Mouse (Mus musculus) thymus, adult 2 months (tissue): ENCODE results near the gene AC131692.1. TPM values are rescaled to one million over a fixed set of nuclear protein-coding genes. Genes with fewer than 3 reads are reported as not detected.

Experiments used
- DNase-seq: peaks from one replicate; pipeline ENCODE4 v3.0.0; 2021
- H3K27ac ChIP-seq: fragments of 200-500 bp; 2 replicates; pipeline ENCODE4 v1.5.1; 2012; ENCODE audit warnings: low read length, control low read depth; ENCODE audit not compliant: control insufficient read depth, insufficient read depth
- H3K27me3 ChIP-seq: fragments of 200-500 bp; 2 replicates; pipeline ENCODE4 v1.6.1; 2012; ENCODE audit warnings: mild to moderate bottlenecking, low read length, moderate library complexity, mixed read lengths; ENCODE audit not compliant: control insufficient read depth, insufficient read depth
- H3K36me3 ChIP-seq: fragments of 200-500 bp; 2 replicates; pipeline ENCODE4 v1.6.1; 2012; ENCODE audit warnings: mild to moderate bottlenecking, low read length, moderate library complexity; ENCODE audit not compliant: control insufficient read depth, insufficient read depth
- H3K4me1 ChIP-seq: fragments of 200-500 bp; replicated peaks from 2 replicates; pipeline ENCODE4 v1.6.1; 2012; ENCODE audit warnings: low read length; ENCODE audit not compliant: control insufficient read depth, insufficient read depth
- H3K4me3 ChIP-seq: fragments of 200-500 bp; 2 replicates; pipeline ENCODE4 v1.5.1; 2012; ENCODE audit warnings: mild to moderate bottlenecking, low read length, control low read depth, moderate library complexity; ENCODE audit not compliant: control insufficient read depth, insufficient read depth
- CTCF ChIP-seq: fragments of 200-500 bp; IDR thresholded peaks from 2 replicates; pipeline ENCODE4 v1.5.1; 2012; ENCODE audit warnings: mild to moderate bottlenecking, control low read depth, low read length, moderate library complexity, borderline replicate concordance; ENCODE audit not compliant: control insufficient read depth, poor library complexity, insufficient read depth; ENCODE audit errors: extremely low read depth
- POLR2A ChIP-seq: fragments of 200-500 bp; IDR thresholded peaks from 2 replicates; pipeline ENCODE4 v1.6.1; 2012; ENCODE audit warnings: mild to moderate bottlenecking, low read length, control low read depth, moderate library complexity; ENCODE audit not compliant: control insufficient read depth, poor library complexity, insufficient read depth; ENCODE audit errors: extremely low read depth
- WGBS: fragments of 180-500 bp; shearing (Covaris S2); methylation state at CpG from one replicate; pipeline ENCODE4 v1.1.7; 2018; 5-methylcytosine and 5-hydroxymethylcytosine counted together
- polyA plus RNA-seq: library from polyadenylated mRNA; depleted of rRNA; stranded (reverse); fragments of >200 nt; gene quantifications from 2 replicates; pipeline ENCODE4 v1.2.3, GENCODE M21; 2012

The AC131692.1 gene
- polyA plus RNA-seq, 1 experiment: 0.66 TPM

GRCm38 (mm10) chr19:6061641-6062302, 32.4 kb upstream of the AC131692.1 start:
- peak; percentile 23; the same call in 1 of the 2 replicates for TF ChIP-seq CTCF
- TF ChIP-seq POLR2A: peak; percentile 90
- WGBS: under 1% methylated on average over 44 of the region's 44 CpGs
- peak; percentile 69 for DNase-seq
- H3K27me3 ChIP-seq: no peaks in the 10 kb centered on the region
- H3K36me3 ChIP-seq: no peaks in the 10 kb centered on the region
- H3K27ac ChIP-seq: peak overlapping the region; percentile 83
- H3K4me3 ChIP-seq: peak overlapping the region; percentile 72
- peaks cover 17% of the 10 kb centered on the region for H3K4me1 ChIP-seq

DNA sequence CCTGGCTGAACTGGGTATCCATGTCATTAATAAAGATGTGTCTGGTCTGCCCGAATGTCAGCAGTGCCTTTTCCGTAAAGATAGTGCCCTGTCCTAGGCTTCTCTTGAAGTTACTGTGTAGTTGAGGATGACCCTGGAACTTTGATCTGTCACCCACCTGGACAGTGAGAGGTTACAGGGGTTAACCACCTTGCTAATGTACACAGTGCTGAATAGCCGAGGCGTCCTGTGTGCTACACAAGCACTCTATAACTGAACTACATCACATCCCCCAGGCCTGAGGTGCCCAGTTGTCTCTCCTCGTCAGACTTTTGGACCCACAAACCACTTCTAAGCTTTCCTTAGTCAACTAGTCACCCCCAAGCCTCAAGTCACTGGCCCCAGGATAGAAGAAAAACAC, 31.8 kb upstream of the AC131692.1 start:
- Histone ChIP-seq H3K36me3 (no peaks in the 10 kb centered on the region), H3K4me3 (peak overlapping the region; percentile 72), H3K27me3 (no peaks in the 10 kb centered on the region), H3K27ac (peak overlapping the region; percentile 83), H3K4me1 (peaks cover 17% of the 10 kb centered on the region)
- WGBS: 35% methylated on average over 5 of the region's 5 CpGs
- no peak for TF ChIP-seq CTCF
- DNase-seq: no peak

GRCm38 (mm10) chr19:6063081-6063480, 31.1 kb upstream of the AC131692.1 start:
- peaks cover 22% of the 10 kb centered on the region for H3K4me1 ChIP-seq
- no peak for DNase-seq
- H3K27me3 ChIP-seq: no peaks in the 10 kb centered on the region
- WGBS: 97% methylated on average over 6 of the region's 6 CpGs
- TF ChIP-seq POLR2A: no peak
- TF ChIP-seq CTCF: no peak
- H3K4me3 ChIP-seq: no peak overlapping the region
- no peaks in the 10 kb centered on the region for H3K36me3 ChIP-seq
- H3K27ac ChIP-seq: no peak overlapping the region

GRCm38 (mm10) chr19:6066571-6066970, 27.6 kb upstream of the AC131692.1 start:
- WGBS: 42% methylated on average over 5 of the region's 5 CpGs
- Histone ChIP-seq H3K4me3 (no peak overlapping the region), H3K27ac (no peak overlapping the region), H3K27me3 (no peaks in the 10 kb centered on the region), H3K4me1 (peaks cover 34% of the 10 kb centered on the region), H3K36me3 (no peaks in the 10 kb centered on the region)
- no peak for DNase-seq
- no peak for TF ChIP-seq CTCF
- no peak for TF ChIP-seq POLR2A

DNA sequence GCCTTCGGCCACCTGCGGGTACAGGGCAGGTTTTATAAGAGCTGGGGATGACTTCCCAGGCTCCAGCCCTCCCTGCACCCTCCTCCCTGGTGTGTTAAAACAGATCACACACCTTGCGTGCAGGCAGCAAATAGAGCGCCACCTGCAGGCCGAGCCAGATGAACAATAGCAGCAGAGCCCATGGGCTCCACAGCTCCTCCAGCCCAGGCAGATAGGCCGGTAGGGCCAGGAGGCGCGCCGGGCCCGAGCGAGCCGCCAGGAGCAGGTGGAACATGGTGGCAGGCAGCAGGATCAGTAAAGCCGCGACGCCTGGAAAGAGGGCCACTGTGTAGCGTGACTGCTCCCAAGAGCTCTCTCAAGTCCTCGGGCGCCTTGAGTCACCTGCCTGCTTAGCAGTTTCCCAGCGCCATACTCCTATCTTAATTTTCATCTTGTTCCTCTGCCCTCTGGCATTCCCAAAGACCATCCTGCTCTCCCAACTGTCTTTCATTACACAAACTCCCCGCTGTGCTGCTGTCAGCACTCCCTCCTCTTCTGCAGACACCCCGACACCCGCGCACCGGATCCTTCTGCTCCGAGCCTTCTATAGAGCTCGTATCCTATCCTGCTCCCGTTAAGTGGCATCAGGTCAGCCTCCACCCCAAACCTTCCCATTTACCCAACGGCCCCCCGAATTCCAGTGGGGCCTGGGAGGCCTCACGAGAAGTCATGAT, 27.1 kb upstream of the AC131692.1 start:
- no peaks in the 10 kb centered on the region for H3K36me3 ChIP-seq
- peak overlapping the region; percentile 2; the same call in 1 of the 2 replicates for H3K27ac ChIP-seq
- H3K4me3 ChIP-seq: peak overlapping the region; percentile 51
- 1% methylated on average over 30 of the region's 30 CpGs for WGBS
- H3K4me1 ChIP-seq: peaks cover 35% of the 10 kb centered on the region
- no peaks in the 10 kb centered on the region for H3K27me3 ChIP-seq
- TF ChIP-seq POLR2A: no peak
- TF ChIP-seq CTCF: peak; percentile 93
- DNase-seq: peak; percentile 84

DNA sequence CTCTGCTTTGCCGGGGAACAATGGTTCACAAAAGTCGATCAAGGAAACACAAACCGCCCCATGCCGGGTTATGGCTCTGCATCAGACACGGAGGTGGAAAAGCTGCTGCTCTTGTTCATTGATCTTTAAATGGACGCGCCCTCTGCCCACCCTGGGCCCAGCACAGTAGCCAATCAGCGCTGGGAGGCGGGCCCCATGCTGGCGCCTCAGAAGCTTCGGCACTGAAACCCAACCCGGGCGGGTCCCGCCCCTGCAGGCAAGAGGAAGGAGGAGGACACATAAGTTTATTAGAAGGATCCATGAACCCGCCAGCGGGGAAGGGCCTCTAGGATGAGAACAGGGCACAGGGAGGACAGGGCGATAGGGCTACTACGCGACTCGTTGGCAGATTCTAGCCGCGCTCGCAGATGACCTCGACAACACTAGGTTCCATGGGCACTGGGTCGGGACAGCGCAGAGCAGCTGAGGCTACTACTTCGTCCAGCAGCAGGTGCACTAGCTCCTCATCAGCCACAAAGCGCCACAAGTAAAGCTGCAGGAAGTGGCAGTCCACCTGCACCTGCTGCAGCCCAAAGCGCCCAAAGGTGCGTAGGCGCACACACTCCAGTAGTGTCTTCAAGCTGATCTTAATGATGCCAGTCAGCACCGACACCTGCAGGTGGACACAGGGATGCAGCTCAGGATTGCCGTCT, 26.3 kb upstream of the AC131692.1 start, which contains the start of gene Tm7sf2:
Gene Tm7sf2 (minus strand): TSS at position 650 of the 692 bp plus-strand sequence.
- H3K27ac ChIP-seq: peak within 1 kb of the TSS; percentile 2; the same call in 1 of the 2 replicates
- DNase-seq: peak; percentile 86

GRCm38 (mm10) chr19:6068951-6069350, 25.3 kb upstream of the AC131692.1 start:
- Histone ChIP-seq H3K4me3 (no peak overlapping the region), H3K27ac (no peak overlapping the region), H3K36me3 (no peaks in the 10 kb centered on the region), H3K27me3 (no peaks in the 10 kb centered on the region), H3K4me1 (peaks cover 28% of the 10 kb centered on the region)
- peak; percentile 56 for DNase-seq
- 96% methylated on average over 4 of the region's 4 CpGs for WGBS
- TF ChIP-seq CTCF (no peak), POLR2A (no peak)

More for the DNA sequence above, 26.3 kb upstream of the AC131692.1 start, which contains the start of gene Tm7sf2:
- H3K4me3 ChIP-seq: peak within 1 kb of the TSS; percentile 51
- no peak for TF ChIP-seq CTCF
- no peak for TF ChIP-seq POLR2A
- no peaks in the 10 kb centered on the region for H3K27me3 ChIP-seq
- WGBS: 10% methylated on average over 33 of the region's 33 CpGs
- H3K4me1 ChIP-seq: peaks cover 28% of the 10 kb centered on the region
- H3K36me3 ChIP-seq: no peaks in the 10 kb centered on the region
